Mouse (Mus musculus) forebrain, embryonic 11.5 days (tissue): ENCODE results near the gene Idh1. TPM values are rescaled to one million over a fixed set of nuclear protein-coding genes. Genes with fewer than 3 reads are reported as not detected.

Experiments
- ATAC-seq: fragments of 200-750 bp; cut with Nextera tagmentation; replicated peaks from 2 replicates; pipeline ENCODE4 v1.8.0; 2017; ENCODE audit warnings: moderate TSS enrichment; ENCODE audit not compliant: low FRiP score
- DNase-seq: peaks from one replicate; pipeline ENCODE4 v3.0.0-alpha.2; 2017; ENCODE audit warnings: low spot score
- H3K27ac ChIP-seq: fragments of 300-500 bp; sonication (generic); 2 replicates; pipeline ENCODE4 v1.5.1; 2014; ENCODE audit warnings: low read depth, low read length
- H3K27me3 ChIP-seq: fragments of 300-500 bp; sonication (generic); 2 replicates; pipeline ENCODE4 v1.6.1; 2014; ENCODE audit warnings: mild to moderate bottlenecking, low read length, mixed read lengths; ENCODE audit not compliant: control insufficient read depth, insufficient read depth
- H3K36me3 ChIP-seq: fragments of 300-500 bp; sonication (generic); 2 replicates; pipeline ENCODE4 v1.6.1; 2014; ENCODE audit warnings: mild to moderate bottlenecking, low read length, moderate library complexity, mixed read lengths; ENCODE audit not compliant: control insufficient read depth, insufficient read depth
- H3K4me1 ChIP-seq: fragments of 300-500 bp; sonication (generic); replicated peaks from 2 replicates; pipeline ENCODE4 v1.6.1; 2014; ENCODE audit warnings: low read length, mixed read lengths; ENCODE audit not compliant: control insufficient read depth, insufficient read depth
- H3K4me2 ChIP-seq: fragments of 300-500 bp; sonication (generic); 2 replicates; pipeline ENCODE4 v1.6.1; 2014; ENCODE audit warnings: low read depth, mild to moderate bottlenecking, low read length, moderate library complexity, mixed read lengths; ENCODE audit not compliant: severe bottlenecking
- H3K4me3 ChIP-seq: fragments of 300-500 bp; sonication (generic); 2 replicates; pipeline ENCODE4 v1.5.1; 2014; ENCODE audit warnings: low read depth, low read length
- H3K9ac ChIP-seq: fragments of 300-500 bp; sonication (generic); 2 replicates; pipeline ENCODE4 v1.6.1; 2014; ENCODE audit warnings: low read length
- H3K9me3 ChIP-seq: fragments of 300-500 bp; sonication (generic); 2 replicates; pipeline ENCODE4 v1.6.1; 2016; ENCODE audit warnings: low read length, mixed read lengths; ENCODE audit not compliant: control insufficient read depth
- WGBS: fragments of 180-500 bp; shearing (Covaris S2); extraction: QIAGEN DNeasy Blood & Tissue Kit; methylation state at CpG from one replicate; pipeline ENCODE4 v1.1.7; 2014; 5-methylcytosine and 5-hydroxymethylcytosine counted together
- polyA plus RNA-seq: library from polyadenylated mRNA; unstranded; fragments of >200 nt; fragmentation: Nextera tagmentation; extraction: Ambion mirVana; gene quantifications from 2 replicates; pipeline ENCODE4 v1.2.1, GENCODE M21; 2014

The Idh1 gene
- polyA plus RNA-seq, 1 experiment from 2014 or later, result 306 TPM

DNA sequence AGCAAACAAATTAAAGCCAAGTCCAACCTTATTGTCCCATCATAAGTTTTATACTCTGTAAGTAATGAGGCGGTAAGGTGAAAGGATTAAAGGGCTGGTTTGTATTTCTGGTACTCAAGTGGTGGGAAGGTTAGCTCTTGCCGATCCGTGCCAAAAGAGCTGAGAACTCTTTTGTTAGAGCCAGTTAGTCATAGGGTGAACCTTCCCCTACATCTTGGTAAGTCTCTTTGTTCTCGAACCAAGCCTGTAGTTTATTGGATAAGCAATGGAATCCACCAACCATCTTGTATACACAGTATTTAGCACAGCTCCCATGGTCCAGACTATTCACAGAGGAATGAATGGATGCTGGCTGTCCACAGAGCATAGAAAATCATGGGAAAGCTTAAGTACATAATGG lies 14.7 kb downstream of the Idh1 start:
- H3K27ac ChIP-seq, result no peak overlapping the region
- H3K9ac ChIP-seq, result no peak overlapping the region
- H3K36me3 ChIP-seq, result peaks cover 14% of the 10 kb centered on the region; the same call in 1 of the 2 replicates
- no peaks in the 10 kb centered on the region for H3K27me3 ChIP-seq
- no peak overlapping the region for H3K4me2 ChIP-seq
- DNase-seq, result no peak
- H3K9me3 ChIP-seq, result no peaks in the 10 kb centered on the region
- H3K4me1 ChIP-seq, result no peaks in the 10 kb centered on the region
- H3K4me3 ChIP-seq, result no peak overlapping the region
- WGBS, result 50% methylated on average over 4 of the region's 4 CpGs
- no peak; the same call in 1 of the 2 replicates for ATAC-seq

GRCm38 (mm10) chr1:65169947-65170346 lies 16.4 kb downstream of the Idh1 start:
- no peak for DNase-seq
- no peak overlapping the region for H3K27ac ChIP-seq
- H3K36me3 ChIP-seq, result peaks cover 18% of the 10 kb centered on the region; the same call in 1 of the 2 replicates
- ATAC-seq, result no peak
- no peaks in the 10 kb centered on the region for H3K9me3 ChIP-seq
- H3K27me3 ChIP-seq, result no peaks in the 10 kb centered on the region
- no peak overlapping the region for H3K4me2 ChIP-seq
- no peak overlapping the region for H3K9ac ChIP-seq
- 91% methylated on average over 5 of the region's 5 CpGs for WGBS
- no peaks in the 10 kb centered on the region for H3K4me1 ChIP-seq
- H3K4me3 ChIP-seq, result no peak overlapping the region

DNA sequence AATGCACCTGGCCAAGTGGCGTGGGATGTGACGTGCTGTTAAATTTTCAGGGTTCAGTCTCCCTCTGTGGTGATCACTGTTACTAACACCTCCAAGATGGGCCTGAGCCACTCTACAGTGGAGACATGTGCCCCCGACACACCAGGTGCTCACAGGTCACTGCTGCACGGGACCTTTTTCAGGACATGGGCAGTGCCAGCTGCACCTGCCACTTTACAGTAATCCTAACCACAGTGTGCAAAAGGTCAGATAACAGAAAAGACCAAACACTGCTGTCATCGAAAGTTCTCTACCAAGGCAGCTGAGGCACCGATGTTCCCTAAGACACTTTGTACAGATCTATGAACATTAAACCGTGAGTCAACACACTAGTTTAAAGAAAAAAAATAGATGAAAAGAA lies 16.8 kb downstream of the Idh1 start:
- Histone ChIP-seq H3K9me3 (no peaks in the 10 kb centered on the region), H3K4me2 (no peak overlapping the region), H3K4me1 (no peaks in the 10 kb centered on the region), H3K27ac (no peak overlapping the region), H3K9ac (no peak overlapping the region), H3K27me3 (no peaks in the 10 kb centered on the region), H3K4me3 (no peak overlapping the region), H3K36me3 (peaks cover 22% of the 10 kb centered on the region; the same call in 1 of the 2 replicates)
- 92% methylated on average over 7 of the region's 7 CpGs for WGBS
- DNase-seq (no peak), ATAC-seq (no peak)

DNA sequence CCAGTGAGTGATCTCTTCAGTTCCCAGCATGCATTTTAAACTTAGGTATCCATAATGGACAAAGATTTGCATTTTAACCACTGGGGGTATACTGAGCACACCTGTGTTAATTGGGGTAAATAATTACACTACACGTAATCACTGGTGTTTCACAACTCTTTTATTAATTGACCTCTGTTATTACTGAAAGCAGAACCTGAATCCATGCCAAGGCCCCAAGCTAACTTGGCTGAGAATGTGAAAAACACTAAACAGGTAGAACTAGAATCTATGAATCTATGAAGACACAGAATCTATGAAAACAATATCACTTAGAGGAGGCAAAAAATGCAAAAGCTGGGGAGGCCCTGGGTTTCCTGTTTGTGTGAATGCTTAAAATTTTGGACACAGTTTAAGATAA lies 18.8 kb downstream of the Idh1 start:
- no peak overlapping the region for H3K4me2 ChIP-seq
- no peak overlapping the region for H3K9ac ChIP-seq
- 94% methylated on average over 1 of the region's 1 CpGs for WGBS
- H3K36me3 ChIP-seq, result peaks cover 25% of the 10 kb centered on the region
- no peak overlapping the region for H3K27ac ChIP-seq
- no peaks in the 10 kb centered on the region for H3K27me3 ChIP-seq
- DNase-seq (no peak), ATAC-seq (no peak)
- no peaks in the 10 kb centered on the region for H3K9me3 ChIP-seq
- no peak overlapping the region for H3K4me3 ChIP-seq
- H3K4me1 ChIP-seq, result no peaks in the 10 kb centered on the region

- Histone ChIP-seq H3K9ac (no peak overlapping the region), H3K4me2 (no peak overlapping the region), H3K4me1 (no peaks in the 10 kb centered on the region), H3K36me3 (peaks cover 41% of the 10 kb centered on the region), H3K4me3 (no peak overlapping the region), H3K27me3 (no peaks in the 10 kb centered on the region), H3K9me3 (no peaks in the 10 kb centered on the region), H3K27ac (no peak overlapping the region)
- ATAC-seq (no peak), DNase-seq (no peak)
- WGBS, result 94% methylated on average over 1 of the region's 1 CpGs
These were observed 24.1 kb downstream of the Idh1 start for GRCm38 (mm10) chr1:65162210-65162609.

DNA sequence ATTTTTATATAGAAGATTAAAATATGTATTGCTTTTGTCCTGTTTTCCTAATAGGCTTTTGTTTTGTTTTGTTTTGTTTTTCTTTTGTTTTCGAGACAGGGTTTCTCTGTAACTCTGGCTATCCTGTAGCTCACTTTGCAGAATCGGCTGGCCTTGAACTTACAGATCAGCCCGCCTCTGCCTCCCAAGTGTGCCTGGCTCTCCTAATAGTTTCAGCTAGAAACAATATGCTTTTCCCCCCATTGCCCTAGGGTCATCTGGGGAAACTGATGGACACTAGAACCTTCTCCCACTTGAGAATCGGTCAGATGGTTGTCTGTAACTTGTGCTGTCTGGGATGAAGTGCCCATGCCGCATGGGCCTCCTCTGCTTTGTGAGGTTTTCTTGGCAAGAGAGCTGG lies 30.2 kb downstream of the Idh1 start:
- no peaks in the 10 kb centered on the region for H3K27me3 ChIP-seq
- DNase-seq, result no peak
- no peak overlapping the region for H3K4me3 ChIP-seq
- H3K4me1 ChIP-seq, result no peaks in the 10 kb centered on the region
- no peak overlapping the region for H3K9ac ChIP-seq
- WGBS, result 93% methylated on average over 5 of the region's 5 CpGs
- H3K36me3 ChIP-seq, result peaks cover 16% of the 10 kb centered on the region
- no peaks in the 10 kb centered on the region for H3K9me3 ChIP-seq
- ATAC-seq, result no peak
- H3K4me2 ChIP-seq, result no peak overlapping the region
- H3K27ac ChIP-seq, result no peak overlapping the region

- DNase-seq (no peak), ATAC-seq (no peak)
- Histone ChIP-seq H3K9me3 (no peaks in the 10 kb centered on the region), H3K36me3 (peaks cover 7% of the 10 kb centered on the region; the same call in 1 of the 2 replicates), H3K4me1 (no peaks in the 10 kb centered on the region), H3K4me3 (no peak overlapping the region), H3K4me2 (no peak overlapping the region), H3K27me3 (no peaks in the 10 kb centered on the region), H3K27ac (no peak overlapping the region), H3K9ac (no peak overlapping the region)
These were observed 31.5 kb downstream of the Idh1 start for GRCm38 (mm10) chr1:65154814-65155213.

DNA sequence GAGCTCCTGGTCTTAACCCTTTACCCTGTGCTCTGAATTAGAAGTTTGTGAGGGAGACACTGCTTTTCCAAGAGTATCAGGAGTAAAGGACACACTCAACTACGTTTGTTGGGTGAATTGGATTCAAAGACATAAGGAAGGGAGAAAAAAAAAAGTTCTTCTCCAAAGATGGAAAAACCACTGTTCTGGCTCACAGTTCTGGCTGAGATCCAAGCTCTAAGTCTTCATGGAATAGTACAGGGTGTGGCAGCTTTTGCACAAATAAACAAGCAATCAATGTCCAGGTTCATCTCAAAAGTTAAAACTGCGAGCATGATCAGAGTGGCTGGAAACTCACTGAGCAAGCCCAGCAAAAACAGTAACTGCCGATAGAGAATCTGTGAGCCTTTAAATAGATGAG lies 38.3 kb downstream of the Idh1 start:
- Histone ChIP-seq H3K4me3 (no peak overlapping the region), H3K4me2 (no peak overlapping the region), H3K36me3 (no peaks in the 10 kb centered on the region), H3K9ac (no peak overlapping the region), H3K4me1 (no peaks in the 10 kb centered on the region), H3K27me3 (no peaks in the 10 kb centered on the region), H3K9me3 (no peaks in the 10 kb centered on the region), H3K27ac (no peak overlapping the region)
- ATAC-seq, result no peak
- 90% methylated on average over 3 of the region's 3 CpGs for WGBS
- no peak for DNase-seq

DNA sequence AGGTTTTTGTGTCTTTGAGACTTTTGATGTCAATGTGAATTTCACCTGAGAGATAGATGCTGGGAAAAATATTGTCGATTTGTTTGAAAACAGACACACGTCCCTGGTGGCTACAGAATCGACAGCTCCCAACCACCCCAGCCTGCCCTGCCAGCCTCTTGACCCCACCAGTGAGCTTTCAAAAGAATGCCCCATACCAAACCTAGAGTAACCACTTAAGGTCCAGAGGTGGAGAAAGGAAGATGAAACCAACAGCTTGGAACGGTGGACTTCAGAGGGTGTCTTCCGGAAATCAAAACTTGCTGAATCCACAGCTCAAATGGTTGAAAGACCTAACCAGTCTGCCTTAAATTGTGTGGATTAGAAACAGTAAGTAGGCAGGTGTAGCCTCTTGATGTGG lies 39.0 kb downstream of the Idh1 start:
- Histone ChIP-seq H3K27me3 (no peaks in the 10 kb centered on the region), H3K4me2 (no peak overlapping the region), H3K4me1 (no peaks in the 10 kb centered on the region), H3K36me3 (no peaks in the 10 kb centered on the region), H3K27ac (no peak overlapping the region), H3K9me3 (no peaks in the 10 kb centered on the region), H3K4me3 (no peak overlapping the region), H3K9ac (no peak overlapping the region)
- no peak for ATAC-seq
- 96% methylated on average over 5 of the region's 5 CpGs for WGBS
- DNase-seq, result no peak
